Mouse (Mus musculus): ENCODE data around the gene Hspa1b.
A peak's percentile ranks its signal among the peaks of the same experiment; 100 is the strongest.
"Not testable (repeated sequence)": the region's sequence is repeated elsewhere in the genome, so short reads cannot be mapped to it uniquely, and the experiment has no call there.

Gene Hspa1b

DNA sequence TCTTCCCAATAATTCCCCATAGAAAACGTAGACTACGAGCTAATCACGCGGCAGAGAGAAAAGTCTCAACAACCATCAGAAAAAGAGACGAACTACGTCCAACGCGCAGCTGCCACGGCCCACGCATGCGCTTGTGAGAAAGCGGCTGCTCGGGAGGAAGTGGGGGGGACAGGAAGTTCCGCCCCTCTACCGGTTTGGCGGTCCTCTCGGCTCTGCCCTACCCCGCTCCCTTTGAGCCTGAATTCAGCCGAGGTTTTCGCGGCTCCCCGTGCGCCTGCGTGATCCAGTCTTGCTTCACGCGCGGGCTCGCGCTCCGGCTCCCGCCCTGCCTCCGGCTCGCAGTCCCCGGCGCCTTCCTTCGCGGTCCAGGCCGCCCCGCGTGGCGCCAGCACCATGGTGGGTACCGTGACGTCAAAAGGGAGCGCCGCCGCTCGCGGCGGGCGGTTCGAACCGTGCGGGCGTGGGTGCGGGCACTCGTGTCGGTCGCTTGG lies 22.7 kb upstream of the Hspa1b start, which contains the start of gene Lsm2:
TSS of gene Lsm2 (plus strand) at position 173 of the 491 bp plus-strand sequence.
- peak; percentile 94 to 95 for DNase-seq (ENCODE audit: low spot score in 2 of 2)

GRCm38 (mm10) chr17:34980655-34981054 lies 21.6 kb upstream of the Hspa1b start:
- no peak for DNase-seq (ENCODE audit: low spot score in 2 of 2)

DNA sequence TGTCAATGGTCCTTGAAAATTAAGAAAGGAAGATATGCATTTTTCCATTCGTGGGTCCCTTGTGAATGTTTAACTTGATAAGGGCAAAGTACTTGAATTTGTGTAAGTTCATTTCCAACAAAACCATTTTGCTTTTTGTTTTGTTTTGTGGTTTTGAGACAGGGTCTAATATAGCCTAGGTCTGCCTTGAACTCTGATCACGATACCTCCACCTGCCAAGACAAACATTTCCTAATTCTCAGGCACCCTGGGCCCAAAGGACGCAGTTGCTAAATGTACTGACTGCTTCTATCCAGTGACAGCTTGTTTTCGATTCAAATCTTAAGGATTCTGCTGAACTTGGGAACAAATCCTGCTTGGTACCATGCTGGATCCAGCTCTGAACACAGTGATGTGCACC lies 20.6 kb upstream of the Hspa1b start:
- no peak for DNase-seq (ENCODE audit: low spot score in 2 of 2)

- no peak for DNase-seq (ENCODE audit: low spot score in 2 of 2)
Measured at GRCm38 (mm10) chr17:34978239-34978638, 19.2 kb upstream of the Hspa1b start.

DNA sequence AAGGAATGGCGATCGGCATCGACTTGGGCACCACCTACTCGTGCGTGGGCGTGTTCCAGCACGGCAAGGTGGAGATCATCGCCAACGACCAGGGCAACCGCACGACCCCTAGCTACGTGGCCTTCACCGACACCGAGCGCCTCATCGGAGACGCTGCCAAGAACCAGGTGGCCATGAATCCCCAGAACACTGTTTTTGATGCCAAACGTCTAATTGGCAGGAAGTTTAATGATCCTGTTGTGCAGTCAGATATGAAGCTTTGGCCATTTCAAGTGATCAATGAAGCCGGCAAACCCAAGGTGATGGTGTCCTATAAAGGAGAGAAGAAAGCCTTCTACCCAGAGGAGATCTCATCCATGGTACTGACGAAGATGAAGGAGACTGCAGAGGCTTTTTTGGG lies 18.0 kb upstream of the Hspa1b start:
- no peak for DNase-seq (ENCODE audit: low spot score in 2 of 2)

- DNase-seq (ENCODE audit: low spot score in 2 of 2): no peak
Measured at GRCm38 (mm10) chr17:34975581-34976492, 16.8 kb upstream of the Hspa1b start.

- peak; percentile 74 to 84 for DNase-seq (ENCODE audit: low spot score in 2 of 2)
Measured at GRCm38 (mm10) chr17:34972069-34972749, 13.2 kb upstream of the Hspa1b start, which contains the start of the genes Hspa1a and Hspa1l. Gene Hspa1a, minus strand, starts transcription at chr17:34972156. Gene Hspa1l, plus strand, starts transcription at chr17:34972703.

DNA sequence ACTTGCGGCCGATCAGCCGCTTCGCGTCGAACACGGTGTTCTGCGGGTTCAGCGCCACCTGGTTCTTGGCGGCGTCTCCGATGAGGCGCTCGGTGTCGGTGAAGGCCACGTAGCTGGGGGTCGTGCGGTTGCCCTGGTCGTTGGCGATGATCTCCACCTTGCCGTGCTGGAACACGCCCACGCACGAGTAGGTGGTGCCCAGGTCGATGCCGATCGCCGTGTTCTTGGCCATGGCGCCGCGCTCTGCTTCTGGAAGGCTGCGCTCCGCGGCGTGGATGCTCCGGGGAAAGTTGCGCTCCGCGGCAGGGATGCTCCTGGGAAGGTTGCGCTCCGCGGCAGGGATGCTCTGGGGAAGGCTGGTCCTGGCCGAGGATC lies 12.6 kb upstream of the Hspa1b start:
- not testable (repeated sequence) for DNase-seq (ENCODE audit: low spot score in 2 of 2)

DNA sequence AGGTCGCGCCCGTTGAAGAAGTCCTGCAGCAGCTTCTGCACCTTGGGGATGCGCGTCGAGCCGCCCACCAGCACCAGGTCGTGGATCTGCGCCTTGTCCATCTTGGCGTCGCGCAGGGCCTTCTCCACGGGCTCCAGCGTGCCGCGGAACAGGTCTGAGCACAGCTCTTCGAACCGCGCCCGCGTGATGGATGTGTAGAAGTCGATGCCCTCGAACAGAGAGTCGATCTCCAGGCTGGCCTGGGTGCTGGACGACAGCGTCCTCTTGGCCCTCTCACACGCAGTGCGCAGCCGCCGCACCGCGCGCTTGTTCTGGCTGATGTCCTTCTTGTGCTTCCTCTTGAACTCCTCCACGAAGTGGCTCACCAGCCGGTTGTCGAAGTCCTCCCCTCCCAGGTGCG lies 11.8 kb upstream of the Hspa1b start:
- not testable (repeated sequence) for DNase-seq (ENCODE audit: low spot score in 2 of 2)

DNA sequence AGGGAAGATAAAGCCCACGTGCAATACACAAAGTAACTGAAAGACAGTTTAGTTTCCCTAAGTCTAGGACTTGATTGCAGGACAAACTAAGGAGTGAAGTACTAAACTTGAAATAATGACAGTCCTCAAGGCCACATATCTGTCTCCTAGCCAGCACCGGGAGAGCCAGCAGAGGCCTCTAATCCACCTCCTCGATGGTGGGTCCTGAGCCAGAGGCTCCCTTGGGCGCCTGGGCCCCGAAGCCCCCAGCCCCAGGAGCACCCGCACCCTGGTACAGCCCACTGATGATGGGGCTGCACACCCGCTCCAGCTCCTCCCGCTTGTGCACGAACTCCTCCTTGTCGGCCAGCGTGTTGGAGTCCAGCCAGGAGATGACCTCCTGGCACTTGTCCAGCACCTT lies 10.8 kb upstream of the Hspa1b start, which contains the start of gene Gm20481:
TSS of gene Gm20481 (plus strand) at position 91 of the 400 bp plus-strand sequence.
- DNase-seq (ENCODE audit: low spot score in 2 of 2): not testable (repeated sequence)

GRCm38 (mm10) chr17:34965627-34966026 lies 6.6 kb upstream of the Hspa1b start:
- no peak for DNase-seq (ENCODE audit: low spot score in 2 of 2)

- DNase-seq (ENCODE audit: low spot score in 2 of 2): no peak
Measured at GRCm38 (mm10) chr17:34964640-34965049, 5.6 kb upstream of the Hspa1b start.

DNA sequence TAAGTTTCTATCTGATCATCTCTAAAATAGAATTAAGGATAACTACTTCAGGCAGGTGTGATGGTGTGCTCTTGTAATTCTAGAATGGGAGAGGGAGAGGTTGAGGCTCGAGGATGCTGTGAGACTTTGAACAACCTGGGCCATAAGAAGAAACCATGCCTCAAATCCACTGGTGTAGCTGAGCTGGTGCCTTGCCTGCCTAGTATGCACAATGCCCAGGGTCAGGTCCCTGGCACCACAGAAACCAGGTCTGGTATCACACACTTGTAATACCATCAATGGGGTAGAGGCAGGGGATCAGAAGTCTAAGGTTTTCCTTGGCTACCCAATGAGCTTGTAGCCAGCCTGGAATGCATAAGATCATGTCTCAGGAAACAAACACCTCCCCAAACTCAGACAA lies 3.8 kb upstream of the Hspa1b start:
- no peak for DNase-seq (ENCODE audit: low spot score in 2 of 2)

GRCm38 (mm10) chr17:34962125-34962524 lies 3.1 kb upstream of the Hspa1b start:
- DNase-seq (ENCODE audit: low spot score in 2 of 2): no peak

GRCm38 (mm10) chr17:34960702-34961493 lies 1.9 kb upstream of the Hspa1b start:
- no peak for DNase-seq (ENCODE audit: low spot score in 2 of 2)

DNA sequence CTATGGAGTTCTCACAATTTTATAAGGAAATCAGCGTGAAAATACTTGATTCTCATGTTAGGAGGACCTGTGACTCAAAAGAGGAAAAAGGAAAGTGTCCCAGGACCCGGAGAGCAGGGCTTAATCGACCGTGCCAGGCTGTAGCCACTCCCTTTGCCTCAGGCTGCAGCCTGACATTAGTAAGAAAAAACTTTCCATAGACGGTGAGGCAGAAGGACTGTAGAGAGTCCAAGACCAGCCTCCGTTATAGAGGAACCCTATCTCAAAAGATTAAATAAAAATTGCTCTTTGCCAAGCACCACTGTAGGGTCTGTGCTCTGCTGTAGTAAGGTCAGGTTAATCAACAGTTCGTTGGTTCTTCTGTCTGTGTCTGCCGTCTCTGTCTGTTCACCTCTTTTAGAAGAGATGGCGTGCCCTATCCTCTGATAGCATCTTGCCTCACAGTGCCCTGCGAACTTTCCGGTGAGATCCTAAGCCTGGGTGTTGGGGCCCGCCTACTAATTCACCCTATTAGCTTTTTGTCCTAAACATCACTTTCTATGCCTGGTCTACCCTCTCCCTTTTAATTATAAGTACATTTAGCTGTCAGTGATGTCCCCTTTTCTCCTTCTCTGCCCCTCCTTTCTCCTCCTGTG lies 960 bp upstream of the Hspa1b start:
- no peak for DNase-seq (ENCODE audit: low spot score in 2 of 2)

DNA sequence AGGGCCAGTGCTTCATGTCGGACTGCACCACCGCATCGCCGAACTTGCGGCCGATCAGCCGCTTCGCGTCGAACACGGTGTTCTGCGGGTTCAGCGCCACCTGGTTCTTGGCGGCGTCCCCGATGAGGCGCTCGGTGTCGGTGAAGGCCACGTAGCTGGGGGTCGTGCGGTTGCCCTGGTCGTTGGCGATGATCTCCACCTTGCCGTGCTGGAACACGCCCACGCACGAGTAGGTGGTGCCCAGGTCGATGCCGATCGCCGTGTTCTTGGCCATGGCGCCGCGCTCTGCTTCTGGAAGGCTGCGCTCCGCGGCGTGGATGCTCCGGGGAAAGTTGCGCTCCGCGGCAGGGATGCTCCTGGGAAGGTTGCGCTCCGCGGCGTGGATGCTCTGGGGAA lies 306 bp downstream of the Hspa1b start:
- not testable (repeated sequence) for DNase-seq (ENCODE audit: low spot score in 2 of 2)

DNA sequence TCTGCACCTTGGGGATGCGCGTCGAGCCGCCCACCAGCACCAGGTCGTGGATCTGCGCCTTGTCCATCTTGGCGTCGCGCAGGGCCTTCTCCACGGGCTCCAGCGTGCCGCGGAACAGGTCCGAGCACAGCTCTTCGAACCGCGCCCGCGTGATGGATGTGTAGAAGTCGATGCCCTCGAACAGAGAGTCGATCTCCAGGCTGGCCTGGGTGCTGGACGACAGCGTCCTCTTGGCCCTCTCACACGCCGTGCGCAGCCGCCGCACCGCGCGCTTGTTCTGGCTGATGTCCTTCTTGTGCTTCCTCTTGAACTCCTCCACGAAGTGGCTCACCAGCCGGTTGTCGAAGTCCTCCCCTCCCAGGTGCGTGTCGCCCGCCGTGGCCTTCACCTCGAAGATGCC lies 1.1 kb downstream of the Hspa1b start:
- DNase-seq (ENCODE audit: low spot score in 2 of 2): not testable (repeated sequence)

- DNase-seq (ENCODE audit: low spot score in 2 of 2): not testable (repeated sequence)
Measured at GRCm38 (mm10) chr17:34957291-34957690, 1.7 kb downstream of the Hspa1b start.

- no peak for DNase-seq (ENCODE audit: low spot score in 2 of 2)
Measured at GRCm38 (mm10) chr17:34956340-34956739, 2.7 kb downstream of the Hspa1b start.

- DNase-seq (ENCODE audit: low spot score in 2 of 2): no peak
Measured at GRCm38 (mm10) chr17:34955884-34956283, 3.2 kb downstream of the Hspa1b start.
